Mouse (Mus musculus) olfactory bulb, adult 2 months (tissue): ENCODE results near the gene Plb1. TPM values are rescaled to one million over a fixed set of nuclear protein-coding genes. Genes with fewer than 3 reads are reported as not detected.

ENCODE experiments used
- H3K27ac ChIP-seq: fragments of 200-500 bp; 2 replicates; pipeline ENCODE4 v1.5.1; 2012; ENCODE audit warnings: low read depth, low read length; ENCODE audit not compliant: insufficient read depth
- H3K4me1 ChIP-seq: fragments of 200-500 bp; 2 replicates; pipeline ENCODE4 v1.6.1; 2012; ENCODE audit warnings: low read length; ENCODE audit not compliant: control insufficient read depth, insufficient read depth
- H3K4me3 ChIP-seq: fragments of 200-500 bp; 2 replicates; pipeline ENCODE4 v1.5.1; 2012; ENCODE audit warnings: mild to moderate bottlenecking, low read depth, low read length, moderate library complexity; ENCODE audit not compliant: insufficient read depth
- CTCF ChIP-seq: fragments of 200-500 bp; IDR thresholded peaks from 2 replicates; pipeline ENCODE4 v1.5.1; 2012; ENCODE audit warnings: low read depth, mild to moderate bottlenecking, low read length, moderate library complexity; ENCODE audit not compliant: insufficient read depth
- POLR2A ChIP-seq: fragments of 200-500 bp; IDR thresholded peaks from 2 replicates; pipeline ENCODE4 v1.6.1; 2012; ENCODE audit warnings: mild to moderate bottlenecking, low read depth, low read length, moderate library complexity; ENCODE audit not compliant: insufficient read depth
- WGBS: fragments of 180-500 bp; shearing (Covaris S2); methylation state at CpG from one replicate; pipeline ENCODE4 v1.1.7; 2018; 5-methylcytosine and 5-hydroxymethylcytosine counted together
- polyA plus RNA-seq: library from polyadenylated mRNA; stranded (reverse); fragments of >200 nt; gene quantifications from 2 replicates; pipeline ENCODE4 v1.2.4, GENCODE M21; 2012; ENCODE audit warnings: low replicate concordance; ENCODE audit not compliant: missing spikeins, insufficient read depth, insufficient read length

Gene Plb1
- polyA plus RNA-seq, 1 experiment, result not detected

DNA sequence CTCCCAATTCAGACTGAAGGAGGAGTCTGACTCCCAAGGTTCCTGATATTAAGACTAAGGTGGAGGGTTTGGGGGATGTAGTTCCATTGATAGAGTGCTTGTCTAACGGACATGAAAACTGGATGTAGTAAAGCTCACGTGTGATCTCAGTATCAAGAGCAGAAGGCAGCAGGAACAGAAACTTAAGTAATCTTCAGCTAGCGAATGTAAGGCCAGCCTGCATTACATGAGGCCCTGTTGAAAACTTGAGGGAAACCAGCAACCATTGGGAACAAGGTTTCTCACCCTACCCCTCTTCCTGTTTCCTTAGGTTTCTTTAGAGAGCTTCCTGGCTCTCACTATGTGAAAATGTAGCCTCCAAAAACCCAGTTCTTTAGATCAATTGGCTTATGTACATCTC is 162.1 kb downstream of the Plb1 start:
- H3K27ac ChIP-seq, result no peak overlapping the region
- H3K4me1 ChIP-seq, result no peaks in the 10 kb centered on the region
- 94% methylated on average over 3 of the region's 3 CpGs for WGBS
- no peak for TF ChIP-seq CTCF
- no peak for TF ChIP-seq POLR2A
- H3K4me3 ChIP-seq, result no peak overlapping the region

DNA sequence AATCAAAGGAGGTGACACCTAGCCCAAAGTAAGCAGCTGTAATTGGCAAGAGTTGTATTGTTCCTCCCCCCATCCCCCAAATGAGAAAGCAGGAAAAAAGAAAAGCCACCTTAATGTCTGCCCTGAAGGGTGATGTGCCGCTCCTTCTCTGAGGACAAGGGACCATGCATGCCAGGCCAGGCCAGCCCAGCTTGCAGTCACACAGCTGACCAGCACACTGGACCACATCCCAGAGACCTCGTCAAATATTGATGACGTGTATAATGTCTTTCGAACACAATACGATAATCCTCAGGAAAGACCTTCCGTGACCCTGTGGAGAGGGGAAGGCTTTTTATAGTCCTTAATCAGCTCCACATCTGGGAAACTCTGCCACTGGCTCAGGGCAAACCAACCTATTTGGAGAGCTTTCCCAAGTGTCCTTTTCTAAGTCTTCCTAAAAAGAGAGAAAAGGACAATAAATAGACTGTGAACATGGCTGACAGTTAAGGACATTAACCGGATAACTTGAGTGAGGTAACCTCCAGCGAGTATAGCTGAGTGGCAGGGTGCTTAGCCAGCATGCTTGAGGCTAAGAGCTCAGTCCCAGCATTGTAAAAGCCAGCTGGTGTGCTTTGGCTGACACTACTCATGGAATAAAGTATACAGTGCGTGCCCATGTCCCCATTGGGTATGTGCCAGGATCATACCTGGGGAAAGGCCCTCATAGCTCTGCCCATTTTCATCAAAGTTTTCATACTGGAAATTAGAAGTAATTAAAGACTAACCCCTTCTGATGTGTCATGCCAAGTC is 162.8 kb downstream of the Plb1 start:
- WGBS, result 84% methylated on average over 9 of the region's 9 CpGs
- Histone ChIP-seq H3K4me3 (no peak overlapping the region), H3K27ac (no peak overlapping the region), H3K4me1 (no peaks in the 10 kb centered on the region)
- TF ChIP-seq CTCF (no peak), POLR2A (no peak)

GRCm38 (mm10) chr5:32397719-32398118 is 165.2 kb downstream of the Plb1 start:
- no peak for TF ChIP-seq CTCF
- no peak for TF ChIP-seq POLR2A
- Histone ChIP-seq H3K27ac (no peak overlapping the region), H3K4me3 (no peak overlapping the region), H3K4me1 (no peaks in the 10 kb centered on the region)
- WGBS, result 92% methylated on average over 3 of the region's 3 CpGs

DNA sequence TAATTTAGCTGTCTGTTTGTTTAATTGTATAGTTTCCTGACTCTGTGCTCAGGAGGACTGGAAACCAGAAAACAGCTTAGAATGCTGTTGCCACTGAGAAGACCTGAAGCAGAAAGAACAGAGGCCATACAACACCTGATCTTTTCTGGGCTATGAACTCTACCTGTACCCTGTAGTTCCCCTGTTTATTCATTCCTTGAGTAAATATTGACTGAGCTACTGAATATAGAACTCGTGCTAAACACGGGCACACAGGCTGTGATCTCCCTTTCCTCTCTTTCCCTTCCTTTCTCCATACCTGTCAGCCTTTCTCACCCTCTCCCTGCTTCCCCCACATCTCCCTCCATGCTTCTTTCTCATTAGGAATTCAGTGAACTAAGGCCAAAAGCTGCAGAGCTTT is 168.4 kb downstream of the Plb1 start:
- Histone ChIP-seq H3K4me1 (peaks cover 4% of the 10 kb centered on the region), H3K4me3 (no peak overlapping the region), H3K27ac (no peak overlapping the region)
- TF ChIP-seq CTCF (no peak), POLR2A (no peak)
- WGBS, result 89% methylated on average over 2 of the region's 2 CpGs

- 91% methylated on average over 9 of the region's 9 CpGs for WGBS
- TF ChIP-seq CTCF (no peak), POLR2A (no peak)
- Histone ChIP-seq H3K27ac (no peak overlapping the region), H3K4me3 (no peak overlapping the region), H3K4me1 (peaks cover 4% of the 10 kb centered on the region)
These were observed 170.8 kb downstream of the Plb1 start for GRCm38 (mm10) chr5:32403082-32403953.

- no peak overlapping the region for H3K27ac ChIP-seq
- H3K4me1 ChIP-seq, result peaks cover 4% of the 10 kb centered on the region
- H3K4me3 ChIP-seq, result no peak overlapping the region
- TF ChIP-seq CTCF (no peak), POLR2A (no peak)
- 81% methylated on average over 4 of the region's 4 CpGs for WGBS
These were observed 172.8 kb downstream of the Plb1 start for GRCm38 (mm10) chr5:32405199-32405855.

DNA sequence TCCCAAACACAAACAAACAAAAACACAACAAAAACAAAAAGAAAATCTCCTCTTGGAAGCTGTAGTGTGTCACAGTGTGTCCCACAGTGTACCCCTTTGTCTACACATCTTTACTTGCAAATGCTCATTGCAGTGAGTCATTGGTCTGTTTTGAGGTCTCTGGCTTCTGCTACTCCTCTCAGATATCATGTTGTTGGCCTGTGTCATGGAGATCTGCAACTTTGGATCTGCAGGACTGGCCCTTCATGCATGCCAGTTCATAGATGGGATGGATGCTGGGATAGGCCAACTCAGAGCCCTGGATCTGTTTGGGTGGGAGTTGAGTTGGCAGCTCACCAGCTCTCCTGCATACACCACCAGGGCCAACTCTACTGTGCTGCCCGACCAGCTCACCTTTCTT is 176.3 kb downstream of the Plb1 start:
- Histone ChIP-seq H3K27ac (no peak overlapping the region), H3K4me1 (peaks cover 4% of the 10 kb centered on the region), H3K4me3 (no peak overlapping the region)
- 50% methylated on average over 1 of the region's 1 CpGs for WGBS
- TF ChIP-seq CTCF, result no peak
- no peak for TF ChIP-seq POLR2A

DNA sequence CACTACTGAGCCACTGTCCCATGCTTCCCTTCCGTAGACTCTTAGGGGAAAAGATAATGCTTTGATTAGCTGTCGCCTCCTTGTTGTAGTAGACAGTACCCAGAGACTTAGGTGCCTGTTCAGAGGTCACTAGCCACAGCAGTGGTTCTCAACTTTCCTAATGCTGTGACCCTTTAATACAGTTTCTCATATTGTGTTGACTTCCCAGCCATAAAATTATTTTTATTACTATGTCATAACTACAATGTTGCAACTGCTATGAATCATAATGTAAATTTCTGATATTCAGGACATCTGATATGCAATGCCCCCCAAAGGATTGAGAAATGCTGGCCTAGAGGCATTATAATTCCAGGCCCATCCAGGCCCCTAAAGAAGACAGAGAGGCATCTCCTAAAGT is 177.2 kb downstream of the Plb1 start:
- Histone ChIP-seq H3K4me3 (no peak overlapping the region), H3K27ac (no peak overlapping the region), H3K4me1 (peaks cover 2% of the 10 kb centered on the region)
- WGBS, result 88% methylated on average over 2 of the region's 2 CpGs
- no peak for TF ChIP-seq CTCF
- no peak for TF ChIP-seq POLR2A
